Mouse (Mus musculus): ENCODE measurements around the gene Wwox. TPM values are rescaled to one million over a fixed set of nuclear protein-coding genes. Genes with fewer than 3 reads are reported as not detected.

Gene Wwox
- polyA plus RNA-seq, 1 experiment from 2014 or later, result 9.9 TPM

DNA sequence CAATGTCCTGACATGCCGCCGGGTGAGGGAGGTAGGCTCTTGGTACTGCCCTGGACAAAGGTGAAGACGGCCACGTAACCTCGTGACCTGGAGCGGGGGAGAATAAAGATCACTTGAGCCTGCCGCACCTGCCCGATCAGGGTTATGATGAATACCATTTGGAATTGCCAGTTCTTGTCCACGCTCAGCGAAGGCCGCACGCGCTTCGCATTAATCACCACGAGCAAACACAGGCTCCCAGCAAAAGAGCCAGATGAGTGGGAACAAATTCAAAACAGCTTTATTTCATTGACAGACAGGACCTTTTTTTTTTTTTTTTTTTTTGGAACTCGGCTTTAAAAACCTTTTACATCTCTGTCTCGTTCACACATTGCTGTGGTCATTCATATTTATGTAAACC is 775.4 kb downstream of the Wwox start:
- Histone ChIP-seq H3K4me3 (no peak overlapping the region), H3K27ac (replicated peaks) (no peak overlapping the region), H3K27me3 (replicated peaks; ENCODE audit: low read depth, poor library complexity, severe bottlenecking) (peaks cover 10% of the 10 kb centered on the region; the same call in 1 of the 2 replicates), H3K4me1 (peaks cover 34% of the 10 kb centered on the region), H3K36me3 (replicated peaks) (no peaks in the 10 kb centered on the region), H3K9me3 (no peaks in the 10 kb centered on the region)
- WGBS, result 68% methylated on average over 17 of the region's 17 CpGs
- DNase-seq (ENCODE audit: low spot score), result no peak

DNA sequence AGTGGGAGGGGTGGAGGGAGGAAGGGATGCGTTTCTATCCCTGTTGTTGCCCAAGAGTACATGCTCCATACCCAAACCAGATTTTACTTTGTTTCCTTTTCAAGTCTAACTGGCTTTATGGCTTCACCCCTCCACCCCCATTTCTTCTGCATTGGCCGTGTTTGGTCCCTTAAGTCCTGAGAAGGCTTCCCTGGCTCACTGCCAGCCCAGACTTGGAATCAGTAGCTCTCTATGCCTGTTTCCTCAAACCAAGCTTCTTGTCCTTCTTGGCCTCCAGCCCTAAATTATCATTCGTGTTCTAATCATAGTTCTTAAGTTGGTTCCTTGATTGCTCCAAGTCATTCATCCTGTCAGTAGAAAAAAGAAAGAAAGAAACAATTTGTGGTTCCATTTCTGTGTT is 777.3 kb downstream of the Wwox start:
- Histone ChIP-seq H3K27ac (replicated peaks) (no peak overlapping the region), H3K27me3 (replicated peaks; ENCODE audit: low read depth, poor library complexity, severe bottlenecking) (no peaks in the 10 kb centered on the region), H3K4me3 (no peak overlapping the region), H3K9me3 (no peaks in the 10 kb centered on the region), H3K4me1 (peaks cover 26% of the 10 kb centered on the region), H3K36me3 (replicated peaks) (no peaks in the 10 kb centered on the region)
- WGBS, result 91% methylated on average over 3 of the region's 3 CpGs
- no peak for DNase-seq (ENCODE audit: low spot score)

DNA sequence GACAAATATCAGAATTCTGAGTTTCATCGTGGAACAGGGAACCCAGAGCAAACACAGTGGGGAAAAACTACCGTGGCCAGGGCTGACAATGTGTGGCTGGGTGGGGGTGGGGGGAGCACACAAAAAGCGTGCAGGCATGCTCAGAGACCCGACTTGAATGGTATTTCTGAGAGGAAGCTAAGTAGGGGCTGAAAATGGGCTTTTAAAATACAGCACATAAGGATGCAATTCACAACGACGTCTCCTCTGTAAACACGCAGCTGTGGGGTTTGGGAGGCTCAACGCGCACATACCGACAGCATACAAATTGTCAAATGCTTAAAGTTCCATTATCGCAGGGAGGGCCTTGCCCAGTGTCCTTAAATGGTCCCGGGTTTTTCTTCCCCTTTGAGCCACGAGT is 783.1 kb downstream of the Wwox start:
- 73% methylated on average over 13 of the region's 13 CpGs for WGBS
- Histone ChIP-seq H3K27me3 (replicated peaks; ENCODE audit: low read depth, poor library complexity, severe bottlenecking) (no peaks in the 10 kb centered on the region), H3K4me3 (no peak overlapping the region), H3K36me3 (replicated peaks) (no peaks in the 10 kb centered on the region), H3K4me1 (peaks cover 6% of the 10 kb centered on the region), H3K27ac (replicated peaks) (no peak overlapping the region), H3K9me3 (no peaks in the 10 kb centered on the region)
- no peak for DNase-seq (ENCODE audit: low spot score)

DNA sequence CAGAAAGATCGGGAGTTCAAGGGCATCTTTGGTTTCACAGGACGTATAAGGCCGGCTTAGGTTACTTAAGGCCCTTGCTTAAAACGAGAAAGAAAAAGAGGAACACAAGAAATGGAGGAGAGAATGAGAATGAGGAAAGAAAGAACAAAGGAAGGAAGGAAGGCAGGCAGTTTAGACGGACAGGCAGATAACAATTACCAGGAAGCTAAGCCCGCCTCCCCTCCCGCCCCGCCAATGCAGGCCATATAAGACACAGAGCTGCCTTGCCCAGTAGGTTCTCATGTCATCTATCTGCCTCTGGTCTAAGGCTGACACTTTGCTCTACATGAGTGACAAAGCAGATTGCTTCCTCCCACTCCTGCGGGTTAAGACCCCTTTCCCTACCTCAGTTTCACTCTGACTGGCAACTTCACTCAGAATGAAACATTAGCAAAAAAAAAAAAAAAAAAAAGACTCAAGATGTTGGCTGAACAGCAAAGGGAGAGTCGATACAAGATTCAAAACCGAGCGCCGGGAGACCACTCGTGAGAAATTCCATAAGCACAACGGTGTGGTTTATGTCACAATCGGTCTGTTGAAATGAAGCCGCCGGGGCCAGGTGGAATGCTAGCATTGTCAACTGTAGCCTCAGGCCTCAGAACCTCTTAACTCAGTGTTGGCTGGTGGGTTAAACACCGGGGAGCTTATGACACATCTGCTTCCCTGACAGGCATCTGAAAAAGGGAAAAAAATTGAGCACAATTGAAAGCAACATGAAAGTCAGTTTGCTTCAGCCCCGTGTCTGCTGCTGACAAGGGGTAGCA is 787.5 kb downstream of the Wwox start:
- DNase-seq (ENCODE audit: low spot score), result no peak
- no peak overlapping the region for H3K27ac ChIP-seq (replicated peaks)
- H3K4me3 ChIP-seq, result no peak overlapping the region
- no peaks in the 10 kb centered on the region for H3K27me3 ChIP-seq (replicated peaks; ENCODE audit: low read depth, poor library complexity, severe bottlenecking)
- H3K4me1 ChIP-seq, result peaks cover 6% of the 10 kb centered on the region
- no peaks in the 10 kb centered on the region for H3K36me3 ChIP-seq (replicated peaks)
- 74% methylated on average over 20 of the region's 20 CpGs for WGBS
- no peaks in the 10 kb centered on the region for H3K9me3 ChIP-seq

DNA sequence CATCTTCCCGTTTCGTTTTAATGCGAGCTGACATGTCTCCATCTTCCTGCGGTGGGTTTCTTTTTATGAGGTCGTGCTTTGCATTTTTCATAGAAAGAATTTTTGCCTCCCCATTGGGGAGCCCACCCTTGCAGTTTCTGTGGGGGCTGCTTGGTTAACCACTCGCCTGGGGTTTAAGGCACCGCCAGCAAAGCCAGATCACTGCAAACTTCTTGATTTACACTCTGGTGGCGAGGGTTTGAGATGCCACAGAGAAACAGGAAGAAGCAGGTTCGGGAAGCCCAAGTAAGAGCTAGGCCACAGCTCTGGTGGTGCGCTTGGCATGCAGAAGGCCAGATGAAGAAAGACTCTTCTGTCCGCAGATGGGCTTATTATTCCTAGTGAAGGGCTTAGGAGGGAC is 789.4 kb downstream of the Wwox start:
- no peak for DNase-seq (ENCODE audit: low spot score)
- H3K36me3 ChIP-seq (replicated peaks), result no peaks in the 10 kb centered on the region
- no peak overlapping the region for H3K4me3 ChIP-seq
- H3K27ac ChIP-seq (replicated peaks), result no peak overlapping the region
- H3K4me1 ChIP-seq, result no peaks in the 10 kb centered on the region
- no peaks in the 10 kb centered on the region for H3K27me3 ChIP-seq (replicated peaks; ENCODE audit: low read depth, poor library complexity, severe bottlenecking)
- H3K9me3 ChIP-seq, result no peaks in the 10 kb centered on the region
- WGBS, result 87% methylated on average over 11 of the region's 11 CpGs

DNA sequence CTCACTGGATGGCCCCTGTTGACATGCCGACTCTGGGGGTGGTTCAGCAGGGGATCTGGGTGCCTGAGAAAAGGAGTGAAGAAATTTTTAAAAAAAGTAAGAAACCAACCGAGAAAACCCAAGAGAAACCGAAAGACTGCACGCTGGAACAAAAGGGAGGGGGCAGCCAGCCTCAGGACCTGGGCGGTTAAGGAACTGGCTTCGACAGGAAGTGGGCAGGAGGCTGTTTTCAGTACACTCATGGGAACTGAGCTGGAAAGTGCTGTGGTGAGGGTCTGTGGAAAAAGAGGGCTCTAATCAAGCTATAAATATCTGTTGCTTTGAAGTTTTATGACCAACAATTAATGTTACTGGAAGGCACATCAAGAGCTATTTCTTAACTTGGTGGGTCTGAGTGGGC is 794.6 kb downstream of the Wwox start:
- Histone ChIP-seq H3K36me3 (replicated peaks) (no peaks in the 10 kb centered on the region), H3K27me3 (replicated peaks; ENCODE audit: low read depth, poor library complexity, severe bottlenecking) (no peaks in the 10 kb centered on the region), H3K4me3 (no peak overlapping the region), H3K27ac (replicated peaks) (no peak overlapping the region), H3K9me3 (no peaks in the 10 kb centered on the region), H3K4me1 (peaks cover 6% of the 10 kb centered on the region; the same call in 1 of the 2 replicates)
- no peak for DNase-seq (ENCODE audit: low spot score)
- WGBS, result 72% methylated on average over 6 of the region's 6 CpGs

DNA sequence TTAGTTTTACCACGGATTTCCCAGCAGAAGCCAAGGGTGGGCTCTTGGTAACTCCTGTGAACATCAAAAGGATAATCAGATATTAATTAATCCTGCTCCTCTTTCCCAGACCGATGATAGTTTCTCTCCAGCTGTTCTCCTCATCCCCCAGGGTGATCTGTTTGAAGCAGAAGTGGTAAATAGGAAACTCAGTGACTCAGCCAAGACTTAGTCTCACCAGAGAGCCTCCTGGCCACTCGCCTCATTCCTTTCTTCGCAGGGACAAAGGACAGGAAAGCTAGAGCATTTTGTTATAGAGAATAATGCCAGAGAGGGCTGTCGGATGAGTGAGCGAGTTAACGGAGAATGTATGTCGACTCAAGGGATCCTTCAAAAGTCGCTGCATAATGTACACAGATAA is 798.1 kb downstream of the Wwox start:
- DNase-seq (ENCODE audit: low spot score), result no peak
- no peaks in the 10 kb centered on the region for H3K27me3 ChIP-seq (replicated peaks; ENCODE audit: low read depth, poor library complexity, severe bottlenecking)
- H3K36me3 ChIP-seq (replicated peaks), result no peaks in the 10 kb centered on the region
- 60% methylated on average over 9 of the region's 9 CpGs for WGBS
- H3K4me3 ChIP-seq, result no peak overlapping the region
- H3K9me3 ChIP-seq, result no peaks in the 10 kb centered on the region
- peaks cover 15% of the 10 kb centered on the region for H3K4me1 ChIP-seq
- no peak overlapping the region for H3K27ac ChIP-seq (replicated peaks)

DNA sequence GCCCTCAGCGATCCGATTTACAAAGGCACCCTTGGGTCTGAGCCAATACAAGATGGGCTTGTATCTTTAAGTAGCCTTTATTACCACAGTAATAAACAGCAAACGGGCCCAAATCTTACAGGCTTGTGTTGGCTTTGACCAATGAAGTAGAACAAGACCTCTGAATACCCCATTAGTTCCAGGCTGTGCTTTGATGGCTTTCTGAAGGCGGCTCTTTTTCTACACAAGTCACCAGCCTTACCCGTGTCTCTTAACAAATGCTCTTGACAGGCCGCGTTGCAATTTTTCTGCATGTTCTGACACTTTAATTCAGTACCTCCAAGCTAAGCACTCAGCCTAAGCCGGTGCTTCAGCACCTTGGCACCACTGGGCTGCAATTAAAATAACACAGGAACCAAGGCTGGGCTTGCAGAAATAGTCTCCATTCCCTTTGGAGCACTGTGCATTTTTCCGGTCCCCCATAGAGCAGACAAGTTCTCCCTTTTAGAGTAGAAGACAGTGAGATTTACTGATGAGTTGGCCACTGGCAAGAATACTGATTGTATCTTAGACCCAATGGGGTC is 804.1 kb downstream of the Wwox start:
- no peak for DNase-seq (ENCODE audit: low spot score)
- no peaks in the 10 kb centered on the region for H3K27me3 ChIP-seq (replicated peaks; ENCODE audit: low read depth, poor library complexity, severe bottlenecking)
- H3K9me3 ChIP-seq, result no peaks in the 10 kb centered on the region
- no peaks in the 10 kb centered on the region for H3K36me3 ChIP-seq (replicated peaks)
- H3K27ac ChIP-seq (replicated peaks), result no peak overlapping the region
- peaks cover 15% of the 10 kb centered on the region for H3K4me1 ChIP-seq
- H3K4me3 ChIP-seq, result no peak overlapping the region
- 60% methylated on average over 9 of the region's 9 CpGs for WGBS

DNA sequence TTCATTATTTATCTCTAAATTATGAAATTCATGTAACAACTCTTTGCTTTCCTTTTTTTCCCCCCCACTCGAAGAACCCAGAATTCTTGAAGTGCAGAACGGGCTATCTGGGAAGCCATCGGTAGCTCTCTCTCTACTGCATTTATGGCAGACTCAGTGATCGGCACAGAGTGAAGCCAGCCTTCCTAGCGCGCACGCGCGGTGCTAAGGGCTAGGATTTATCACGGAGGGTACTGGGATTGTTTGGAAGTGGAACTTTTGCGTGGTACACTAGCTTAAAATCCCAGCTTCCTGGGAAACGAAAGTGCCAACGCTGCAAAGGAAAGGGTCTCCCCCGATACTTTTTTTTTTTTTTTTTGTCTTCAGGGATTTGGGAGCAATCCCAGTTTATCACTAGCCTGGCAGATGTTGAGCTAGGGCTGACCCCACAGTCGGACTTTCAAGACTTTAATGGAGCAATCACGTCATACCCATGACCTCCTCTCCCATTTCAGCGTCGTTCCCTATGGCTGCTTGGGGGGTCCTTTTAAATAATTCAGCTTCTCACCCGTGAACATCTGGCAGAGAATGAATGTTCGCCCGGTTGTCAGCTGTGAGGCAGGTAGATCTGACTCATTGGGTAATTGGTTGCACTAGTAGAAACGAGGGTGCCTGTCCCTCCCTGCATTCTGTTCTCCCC is 810.4 kb downstream of the Wwox start:
- no peak for DNase-seq (ENCODE audit: low spot score)
- H3K4me3 ChIP-seq, result peak overlapping the region; percentile 23; the same call in 1 of the 2 replicates
- no peaks in the 10 kb centered on the region for H3K9me3 ChIP-seq
- no peaks in the 10 kb centered on the region for H3K27me3 ChIP-seq (replicated peaks; ENCODE audit: low read depth, poor library complexity, severe bottlenecking)
- no peak overlapping the region for H3K27ac ChIP-seq (replicated peaks)
- peaks cover 13% of the 10 kb centered on the region for H3K4me1 ChIP-seq
- WGBS, result 40% methylated on average over 22 of the region's 22 CpGs
- no peaks in the 10 kb centered on the region for H3K36me3 ChIP-seq (replicated peaks)

DNA sequence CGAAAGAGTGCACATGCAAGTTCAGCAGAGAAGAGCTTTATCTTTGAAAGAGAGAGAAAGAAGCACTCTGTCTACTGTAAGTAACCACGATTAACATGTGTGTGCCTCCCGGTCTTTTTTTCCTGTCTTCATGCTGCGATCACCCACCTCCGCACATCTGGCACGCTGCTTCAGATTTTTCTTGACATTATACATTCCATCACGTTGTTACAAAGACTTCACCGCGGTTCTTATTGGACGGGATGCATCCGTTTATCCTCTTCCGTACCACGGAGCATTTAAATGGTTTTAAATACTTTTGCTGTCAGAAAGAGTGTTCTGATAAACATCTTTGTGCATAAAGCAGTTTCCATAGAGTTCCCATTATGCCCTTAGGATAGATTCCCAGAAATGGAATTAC is 816.1 kb downstream of the Wwox start:
- Histone ChIP-seq H3K36me3 (replicated peaks) (no peaks in the 10 kb centered on the region), H3K27me3 (replicated peaks; ENCODE audit: low read depth, poor library complexity, severe bottlenecking) (peaks cover 3% of the 10 kb centered on the region; the same call in 1 of the 2 replicates), H3K4me3 (no peak overlapping the region), H3K4me1 (peaks cover 32% of the 10 kb centered on the region), H3K27ac (replicated peaks) (no peak overlapping the region), H3K9me3 (no peaks in the 10 kb centered on the region)
- WGBS, result 82% methylated on average over 13 of the region's 13 CpGs
- no peak for DNase-seq (ENCODE audit: low spot score)

DNA sequence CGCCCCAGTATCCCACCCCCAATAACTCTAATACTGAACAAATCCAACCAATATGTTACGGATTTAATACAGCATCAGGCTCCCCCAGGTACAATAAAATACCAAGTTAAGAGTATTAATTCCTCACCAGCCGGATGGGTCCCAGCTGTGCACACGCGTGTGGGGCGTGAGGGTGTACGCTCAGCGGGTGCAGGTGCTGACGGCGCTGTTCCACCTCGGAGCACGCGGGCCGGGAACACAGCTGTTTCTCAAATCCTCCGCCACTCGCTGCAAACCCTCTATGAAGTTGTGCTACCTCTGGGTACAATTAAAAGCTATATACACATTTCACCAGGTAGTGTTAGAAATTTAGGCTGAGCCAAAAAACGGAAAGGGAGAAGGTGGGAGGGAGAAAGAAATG is 818.0 kb downstream of the Wwox start:
- Histone ChIP-seq H3K4me1 (peaks cover 32% of the 10 kb centered on the region), H3K27ac (replicated peaks) (no peak overlapping the region), H3K27me3 (replicated peaks; ENCODE audit: low read depth, poor library complexity, severe bottlenecking) (peaks cover 3% of the 10 kb centered on the region; the same call in 1 of the 2 replicates), H3K4me3 (no peak overlapping the region), H3K9me3 (no peaks in the 10 kb centered on the region), H3K36me3 (replicated peaks) (no peaks in the 10 kb centered on the region)
- 93% methylated on average over 17 of the region's 17 CpGs for WGBS
- no peak for DNase-seq (ENCODE audit: low spot score)

DNA sequence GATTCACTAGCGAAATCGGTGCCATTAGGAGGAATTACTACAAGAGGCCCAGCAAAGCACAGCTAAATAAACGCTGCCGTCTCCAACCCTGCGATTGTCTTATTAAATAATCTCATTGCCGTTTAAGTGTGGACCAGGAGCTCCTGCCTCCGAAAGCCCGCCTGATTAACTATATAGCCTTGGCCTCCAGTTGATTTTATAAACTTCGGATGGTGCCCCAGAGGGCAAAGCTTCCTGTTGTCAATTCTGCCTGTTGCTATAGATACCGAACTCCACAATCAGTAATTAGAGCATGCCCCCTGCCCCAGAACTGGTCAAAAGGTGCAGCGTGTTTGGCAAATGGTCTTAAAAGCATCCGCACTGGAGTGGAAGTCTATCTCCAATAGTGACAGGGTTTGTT is 820.4 kb downstream of the Wwox start:
- WGBS, result 39% methylated on average over 12 of the region's 12 CpGs
- DNase-seq (ENCODE audit: low spot score), result peak; percentile 53
- no peak overlapping the region for H3K27ac ChIP-seq (replicated peaks)
- H3K4me1 ChIP-seq, result peaks cover 31% of the 10 kb centered on the region
- H3K4me3 ChIP-seq, result no peak overlapping the region
- H3K9me3 ChIP-seq, result no peaks in the 10 kb centered on the region
- H3K27me3 ChIP-seq (replicated peaks; ENCODE audit: low read depth, poor library complexity, severe bottlenecking), result peaks cover 3% of the 10 kb centered on the region; the same call in 1 of the 2 replicates
- no peaks in the 10 kb centered on the region for H3K36me3 ChIP-seq (replicated peaks)

DNA sequence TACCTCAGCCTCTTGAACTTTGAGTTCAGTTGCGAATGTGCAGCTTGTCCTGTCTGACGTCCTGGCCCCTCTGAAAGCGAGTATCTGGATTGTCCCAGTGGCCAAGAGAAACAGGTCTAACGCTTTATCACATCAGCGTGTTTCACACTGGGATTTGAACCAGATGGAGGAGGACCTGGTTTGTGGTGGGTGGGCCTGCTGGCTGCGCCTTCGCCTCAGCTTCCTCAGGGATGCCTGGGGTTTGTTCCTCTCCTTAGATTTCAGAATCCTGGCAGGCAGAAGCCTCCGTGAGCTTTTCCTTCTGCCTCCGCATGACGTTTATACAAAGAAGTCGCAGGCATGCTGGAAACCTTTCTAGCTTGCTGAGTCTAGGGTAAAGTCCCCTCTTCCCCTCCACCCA is 827.7 kb downstream of the Wwox start:
- no peak overlapping the region for H3K4me3 ChIP-seq
- no peak overlapping the region for H3K27ac ChIP-seq (replicated peaks)
- H3K27me3 ChIP-seq (replicated peaks; ENCODE audit: low read depth, poor library complexity, severe bottlenecking), result no peaks in the 10 kb centered on the region
- peak; percentile 17 for DNase-seq (ENCODE audit: low spot score)
- no peaks in the 10 kb centered on the region for H3K36me3 ChIP-seq (replicated peaks)
- peaks cover 13% of the 10 kb centered on the region for H3K4me1 ChIP-seq
- no peaks in the 10 kb centered on the region for H3K9me3 ChIP-seq
- WGBS, result 67% methylated on average over 11 of the region's 11 CpGs

Data from embryonic facial prominence, embryonic 10.5 days (tissue).